Mouse (Mus musculus): ENCODE data around the gene Atp6ap1l. TPM values are rescaled to one million over a fixed set of nuclear protein-coding genes. Genes with fewer than 3 reads are reported as not detected.
A peak's percentile ranks its signal among the peaks of the same experiment; 100 is the strongest.
"Not testable (repeated sequence)": the region's sequence is repeated elsewhere in the genome, so short reads cannot be mapped to it uniquely, and the experiment has no call there.

Gene Atp6ap1l
- total and polyA plus RNA-seq, 3 experiments = not detected

- Histone ChIP-seq H3K9ac (ENCODE audit: control insufficient read depth, low read depth, low read length, poor library complexity, severe bottlenecking) (no peak overlapping the region), H3K79me2 (ENCODE audit: control insufficient read depth, insufficient read depth, low read length, poor library complexity) (no peaks in the 10 kb centered on the region), H3K27me3 (ENCODE audit: control insufficient read depth in 1 of 2, insufficient read depth in 2 of 2, low read length in 2 of 2) (no peaks in the 10 kb centered on the region), H3K4me1 (ENCODE audit: control insufficient read depth in 1 of 2, insufficient read depth in 2 of 2, low read length in 2 of 2) (peaks cover 0 to 3% of the 10 kb centered on the region in 2 experiments; a peak in 1 of 4 replicates), H3K4me3 (ENCODE audit: control insufficient read depth in 1 of 2, insufficient read depth in 1 of 2, low read depth in 2 of 2, low read length in 2 of 2) (no peak overlapping the region), H3K27ac (ENCODE audit: control insufficient read depth, low read depth, low read length) (no peak overlapping the region), H3K9me3 (replicated peaks; ENCODE audit: insufficient read depth, low read length) (no peaks in the 10 kb centered on the region), H3K36me3 (ENCODE audit: control insufficient read depth in 1 of 2, insufficient read depth in 2 of 2, low read length in 2 of 2) (peaks cover 0 to 6% of the 10 kb centered on the region in 2 experiments; a peak in 2 of 4 replicates)
- TF ChIP-seq BHLHE40 (IDR thresholded peaks at IDR 0.05; ENCODE audit: borderline replicate concordance, low read depth, low read length) = peak; percentile 49; the same call in 1 of the 2 replicates
- TF ChIP-seq RAD21 (IDR thresholded peaks at IDR 0.05; ENCODE audit: low read depth, low read length) = peak; percentile 98
- peak; percentile 90 for TF ChIP-seq SMC3 (IDR thresholded peaks at IDR 0.05; ENCODE audit: low read depth, low read length)
- 0 out of 2 replicates have a peak, but pooled peaks have one; percentile 17 for TF ChIP-seq GABPA (IDR thresholded peaks at IDR 0.05; ENCODE audit: low read depth, low read length)
- peak; percentile 97 for TF ChIP-seq ZC3H11A (IDR thresholded peaks at IDR 0.05; ENCODE audit: low read depth, low read length)
- TF ChIP-seq ELF1 (IDR thresholded peaks at IDR 0.05; ENCODE audit: low read depth, low read length) = no peak
- peak; percentile 68 to 95 (median 73) for TF ChIP-seq CTCF (IDR thresholded peaks at IDR 0.05 in 2 of 3, conservative IDR thresholded peaks at IDR 0.05 in 1 of 3; ENCODE audit: control insufficient read depth in 1 of 3, insufficient read depth in 1 of 3, low read depth in 2 of 3, low read length in 3 of 3, poor library complexity in 1 of 3, severe bottlenecking in 1 of 3)
- TF ChIP-seq SIN3A (IDR thresholded peaks at IDR 0.05; ENCODE audit: low read length) = no peak; the same call in 1 of the 2 replicates
- DNase-seq (ENCODE audit: low read depth, low spot score) = peak; percentile 86
These were observed 24.7 kb upstream of the Atp6ap1l start for GRCm38 (mm10) chr13:90929847-90930246.

- not testable (repeated sequence) for DNase-seq (ENCODE audit: low read depth, low spot score); H3K27me3 ChIP-seq (ENCODE audit: control insufficient read depth in 1 of 2, insufficient read depth in 2 of 2, low read length in 2 of 2); H3K27ac ChIP-seq (ENCODE audit: control insufficient read depth, low read depth, low read length); H3K4me1 ChIP-seq (ENCODE audit: control insufficient read depth in 1 of 2, insufficient read depth in 2 of 2, low read length in 2 of 2); H3K4me3 ChIP-seq (ENCODE audit: control insufficient read depth in 1 of 2, insufficient read depth in 1 of 2, low read depth in 2 of 2, low read length in 2 of 2); H3K9ac ChIP-seq (ENCODE audit: control insufficient read depth, low read depth, low read length, poor library complexity, severe bottlenecking); H3K79me2 ChIP-seq (ENCODE audit: control insufficient read depth, insufficient read depth, low read length, poor library complexity); H3K9me3 ChIP-seq (replicated peaks; ENCODE audit: insufficient read depth, low read length)
- H3K36me3 ChIP-seq (ENCODE audit: control insufficient read depth in 1 of 2, insufficient read depth in 2 of 2, low read length in 2 of 2) = peaks cover 2 to 14% of the 10 kb centered on the region in 2 experiments; a peak in 3 of 4 replicates
These were observed 23.1 kb upstream of the Atp6ap1l start for GRCm38 (mm10) chr13:90928266-90928665.

GRCm38 (mm10) chr13:90926938-90927633 lies 21.9 kb upstream of the Atp6ap1l start:
- Histone ChIP-seq H3K36me3 (ENCODE audit: control insufficient read depth in 1 of 2, insufficient read depth in 2 of 2, low read length in 2 of 2) (peaks cover 2 to 14% of the 10 kb centered on the region in 2 experiments; a peak in 3 of 4 replicates), H3K4me3 (ENCODE audit: control insufficient read depth in 1 of 2, insufficient read depth in 1 of 2, low read depth in 2 of 2, low read length in 2 of 2) (no peak overlapping the region), H3K4me1 (ENCODE audit: control insufficient read depth in 1 of 2, insufficient read depth in 2 of 2, low read length in 2 of 2) (peaks cover 0 to 4% of the 10 kb centered on the region in 2 experiments; a peak in 1 of 4 replicates), H3K27ac (ENCODE audit: control insufficient read depth, low read depth, low read length) (no peak overlapping the region), H3K9me3 (replicated peaks; ENCODE audit: insufficient read depth, low read length) (no peaks in the 10 kb centered on the region), H3K27me3 (ENCODE audit: control insufficient read depth in 1 of 2, insufficient read depth in 2 of 2, low read length in 2 of 2) (no peaks in the 10 kb centered on the region), H3K9ac (ENCODE audit: control insufficient read depth, low read depth, low read length, poor library complexity, severe bottlenecking) (no peak overlapping the region), H3K79me2 (ENCODE audit: control insufficient read depth, insufficient read depth, low read length, poor library complexity) (peaks cover 7% of the 10 kb centered on the region)
- TF ChIP-seq POLR2AphosphoS5 (IDR thresholded peaks at IDR 0.05; ENCODE audit: borderline replicate concordance, low read depth, low read length) (no peak), USF1 (IDR thresholded peaks at IDR 0.05; ENCODE audit: low read depth, low read length) (peak; percentile 52; the same call in 1 of the 2 replicates)
- DNase-seq (ENCODE audit: low read depth, low spot score) = peak; percentile 46

All from MEL (cell line).